Mouse (Mus musculus): ENCODE results near the gene Chrna1. TPM values are rescaled to one million over a fixed set of nuclear protein-coding genes. Genes with fewer than 3 reads are reported as not detected.

The Chrna1 gene
- total RNA-seq (2014; rRNA removed) (not detected in 2 replicates), polyA plus RNA-seq (2012; rRNA removed) (not detected in 2 replicates)

- TF ChIP-seq CTCF (IDR thresholded peaks at IDR 0.05; ENCODE audit: low read depth, low read length) (no peak), POLR2A (IDR thresholded peaks at IDR 0.05; ENCODE audit: extremely low read depth, insufficient read depth, low read length) (no peak)
- Histone ChIP-seq H3K4me3 (ENCODE audit: insufficient read depth, low read depth, low read length) (no peak within 1 kb of the TSS), H3K27ac (replicated peaks; ENCODE audit: insufficient read depth, low read depth, low read length) (no peak within 1 kb of the TSS), H3K36me3 (ENCODE audit: control insufficient read depth, insufficient read depth, low read length) (no peaks in the 10 kb centered on the region), H3K4me1 (ENCODE audit: control insufficient read depth, insufficient read depth, low read length) (no peaks in the 10 kb centered on the region), H3K9ac (ENCODE audit: low read depth, low read length) (no peak within 1 kb of the TSS), H3K27me3 (ENCODE audit: control insufficient read depth, insufficient read depth, low read length) (no peaks in the 10 kb centered on the region), H3K79me2 (ENCODE audit: control insufficient read depth, insufficient read depth, low read length) (no peaks in the 10 kb centered on the region)
- no peak for DNase-seq (ENCODE audit: extremely low read depth, low read depth, low spot score)
- WGBS, result 96% methylated on average over 9 of the region's 9 CpGs
Measured at GRCm38 (mm10) chr2:73580166-73580565, at the start of gene Chrna1. TSS of gene Chrna1 (minus strand) at chr2:73580338.

- 0 out of 2 replicates have a peak, but pooled peaks cover 6% of the 10 kb centered on the region for H3K4me1 ChIP-seq (ENCODE audit: control insufficient read depth, insufficient read depth, low read length)
- no peak overlapping the region for H3K27ac ChIP-seq (replicated peaks; ENCODE audit: insufficient read depth, low read depth, low read length)
- H3K9ac ChIP-seq (ENCODE audit: low read depth, low read length), result no peak overlapping the region
- H3K79me2 ChIP-seq (ENCODE audit: control insufficient read depth, insufficient read depth, low read length), result no peaks in the 10 kb centered on the region
- no peak for DNase-seq (ENCODE audit: extremely low read depth, low read depth, low spot score)
- no peaks in the 10 kb centered on the region for H3K36me3 ChIP-seq (ENCODE audit: control insufficient read depth, insufficient read depth, low read length)
- TF ChIP-seq CTCF (IDR thresholded peaks at IDR 0.05; ENCODE audit: low read depth, low read length) (no peak), POLR2A (IDR thresholded peaks at IDR 0.05; ENCODE audit: extremely low read depth, insufficient read depth, low read length) (no peak)
- WGBS, result 92% methylated on average over 4 of the region's 4 CpGs
- H3K4me3 ChIP-seq (ENCODE audit: insufficient read depth, low read depth, low read length), result no peak overlapping the region
- H3K27me3 ChIP-seq (ENCODE audit: control insufficient read depth, insufficient read depth, low read length), result no peaks in the 10 kb centered on the region
Measured at GRCm38 (mm10) chr2:73618486-73619052, 38.4 kb upstream of the Chrna1 start.

- Histone ChIP-seq H3K4me1 (ENCODE audit: control insufficient read depth, insufficient read depth, low read length) (0 out of 2 replicates have a peak, but pooled peaks cover 6% of the 10 kb centered on the region), H3K9ac (ENCODE audit: low read depth, low read length) (no peak overlapping the region), H3K27ac (replicated peaks; ENCODE audit: insufficient read depth, low read depth, low read length) (peak overlapping the region; percentile 70), H3K79me2 (ENCODE audit: control insufficient read depth, insufficient read depth, low read length) (no peaks in the 10 kb centered on the region), H3K36me3 (ENCODE audit: control insufficient read depth, insufficient read depth, low read length) (no peaks in the 10 kb centered on the region), H3K4me3 (ENCODE audit: insufficient read depth, low read depth, low read length) (no peak overlapping the region), H3K27me3 (ENCODE audit: control insufficient read depth, insufficient read depth, low read length) (no peaks in the 10 kb centered on the region)
- WGBS, result 45% methylated on average over 17 of the region's 17 CpGs
- no peak for TF ChIP-seq POLR2A (IDR thresholded peaks at IDR 0.05; ENCODE audit: extremely low read depth, insufficient read depth, low read length)
- DNase-seq (ENCODE audit: extremely low read depth, low read depth, low spot score), result peak; percentile 94
Measured at GRCm38 (mm10) chr2:73616434-73617057, 36.4 kb upstream of the Chrna1 start.

GRCm38 (mm10) chr2:73615456-73615855, 35.3 kb upstream of the Chrna1 start:
- WGBS, result 94% methylated on average over 5 of the region's 5 CpGs
- 0 out of 2 replicates have a peak, but pooled peaks cover 6% of the 10 kb centered on the region for H3K4me1 ChIP-seq (ENCODE audit: control insufficient read depth, insufficient read depth, low read length)

GRCm38 (mm10) chr2:73614303-73614702, 34.2 kb upstream of the Chrna1 start:
- no peak overlapping the region for H3K4me3 ChIP-seq (ENCODE audit: insufficient read depth, low read depth, low read length)
- no peak overlapping the region for H3K27ac ChIP-seq (replicated peaks; ENCODE audit: insufficient read depth, low read depth, low read length)
- no peaks in the 10 kb centered on the region for H3K27me3 ChIP-seq (ENCODE audit: control insufficient read depth, insufficient read depth, low read length)
- H3K9ac ChIP-seq (ENCODE audit: low read depth, low read length), result no peak overlapping the region
- no peak for TF ChIP-seq CTCF (IDR thresholded peaks at IDR 0.05; ENCODE audit: low read depth, low read length)
- TF ChIP-seq POLR2A (IDR thresholded peaks at IDR 0.05; ENCODE audit: extremely low read depth, insufficient read depth, low read length), result no peak
- no peaks in the 10 kb centered on the region for H3K79me2 ChIP-seq (ENCODE audit: control insufficient read depth, insufficient read depth, low read length)
- WGBS, result 96% methylated on average over 8 of the region's 8 CpGs
- no peaks in the 10 kb centered on the region for H3K36me3 ChIP-seq (ENCODE audit: control insufficient read depth, insufficient read depth, low read length)
- no peak for DNase-seq (ENCODE audit: extremely low read depth, low read depth, low spot score)
- H3K4me1 ChIP-seq (ENCODE audit: control insufficient read depth, insufficient read depth, low read length), result peaks cover 12% of the 10 kb centered on the region

More at GRCm38 (mm10) chr2:73615456-73615855, 35.3 kb upstream of the Chrna1 start:
- Histone ChIP-seq H3K27ac (replicated peaks; ENCODE audit: insufficient read depth, low read depth, low read length) (no peak overlapping the region), H3K36me3 (ENCODE audit: control insufficient read depth, insufficient read depth, low read length) (no peaks in the 10 kb centered on the region), H3K9ac (ENCODE audit: low read depth, low read length) (no peak overlapping the region), H3K79me2 (ENCODE audit: control insufficient read depth, insufficient read depth, low read length) (no peaks in the 10 kb centered on the region), H3K4me3 (ENCODE audit: insufficient read depth, low read depth, low read length) (no peak overlapping the region), H3K27me3 (ENCODE audit: control insufficient read depth, insufficient read depth, low read length) (no peaks in the 10 kb centered on the region)
- TF ChIP-seq POLR2A (IDR thresholded peaks at IDR 0.05; ENCODE audit: extremely low read depth, insufficient read depth, low read length) (no peak), CTCF (IDR thresholded peaks at IDR 0.05; ENCODE audit: low read depth, low read length) (no peak)
- no peak for DNase-seq (ENCODE audit: extremely low read depth, low read depth, low spot score)

GRCm38 (mm10) chr2:73612941-73613340, 32.8 kb upstream of the Chrna1 start:
- Histone ChIP-seq H3K79me2 (ENCODE audit: control insufficient read depth, insufficient read depth, low read length) (no peaks in the 10 kb centered on the region), H3K36me3 (ENCODE audit: control insufficient read depth, insufficient read depth, low read length) (no peaks in the 10 kb centered on the region), H3K27me3 (ENCODE audit: control insufficient read depth, insufficient read depth, low read length) (no peaks in the 10 kb centered on the region), H3K9ac (ENCODE audit: low read depth, low read length) (no peak overlapping the region), H3K27ac (replicated peaks; ENCODE audit: insufficient read depth, low read depth, low read length) (no peak overlapping the region), H3K4me3 (ENCODE audit: insufficient read depth, low read depth, low read length) (no peak overlapping the region), H3K4me1 (ENCODE audit: control insufficient read depth, insufficient read depth, low read length) (peaks cover 14% of the 10 kb centered on the region)
- no peak for DNase-seq (ENCODE audit: extremely low read depth, low read depth, low spot score)
- 87% methylated on average over 7 of the region's 7 CpGs for WGBS
- TF ChIP-seq CTCF (IDR thresholded peaks at IDR 0.05; ENCODE audit: low read depth, low read length) (no peak), POLR2A (IDR thresholded peaks at IDR 0.05; ENCODE audit: extremely low read depth, insufficient read depth, low read length) (no peak)

Data from liver, adult 2 months (tissue).